Mouse (Mus musculus): Measurements from ENCODE around the gene Selenom. TPM values are rescaled to one million over a fixed set of nuclear protein-coding genes. Genes with fewer than 3 reads are reported as not detected.

Gene Selenom
- total and polyA plus RNA-seq, 3 experiments = 4.1 to 33.0 (median 7.1) TPM

DNA sequence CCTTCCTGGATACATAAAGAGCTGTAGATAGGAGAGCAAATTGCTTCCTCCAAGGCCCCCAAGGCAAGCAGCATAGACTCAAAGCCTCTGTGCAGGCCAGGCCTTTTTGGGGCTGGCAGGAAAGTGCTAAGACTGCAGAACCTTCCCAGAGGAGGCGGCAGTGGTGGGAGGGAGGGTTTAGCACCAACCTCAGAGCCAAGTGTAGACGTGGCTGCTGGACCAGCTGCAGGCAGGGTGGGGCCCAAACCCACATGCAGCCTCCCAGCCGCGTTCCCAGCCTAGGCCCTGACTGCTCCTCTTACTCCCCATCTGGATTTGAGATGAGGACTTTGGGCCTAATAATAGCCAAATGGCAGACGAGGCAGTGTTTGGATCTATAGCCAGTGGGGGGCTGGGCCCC is 28.5 kb downstream of the Selenom start:
- no peaks in the 10 kb centered on the region for H3K36me3 ChIP-seq (replicated peaks in 1 of 2; ENCODE audit: control insufficient read depth in 1 of 2, insufficient read depth in 1 of 2, low read length in 1 of 2)
- TF ChIP-seq E2F4 (IDR thresholded peaks at IDR 0.05; ENCODE audit: insufficient replicate concordance, low read depth, low read length) (no peak), GABPA (IDR thresholded peaks at IDR 0.05; ENCODE audit: insufficient replicate concordance, low read depth, low read length) (no peak), BHLHE40 (IDR thresholded peaks at IDR 0.05; ENCODE audit: low read depth, low read length) (no peak), SIN3A (IDR thresholded peaks at IDR 0.05; ENCODE audit: low read length) (no peak), MEF2A (IDR thresholded peaks at IDR 0.05; ENCODE audit: borderline replicate concordance, low read depth, low read length) (no peak), POLR2A (IDR thresholded peaks at IDR 0.05; ENCODE audit: low read depth, low read length) (no peak), MXI1 (IDR thresholded peaks at IDR 0.05; ENCODE audit: low read depth, low read length) (no peak), ETS1 (conservative IDR thresholded peaks at IDR 0.05; ENCODE audit: low read depth, low read length) (no peak), MAFK (IDR thresholded peaks at IDR 0.05; ENCODE audit: insufficient replicate concordance, low read length) (no peak), UBTF (IDR thresholded peaks at IDR 0.05; ENCODE audit: low read depth, low read length) (no peak), JUN (IDR thresholded peaks at IDR 0.05; ENCODE audit: insufficient read depth, low read depth, low read length) (no peak), IRF4 (IDR thresholded peaks at IDR 0.05; ENCODE audit: low read depth, low read length) (no peak), TBP (conservative IDR thresholded peaks at IDR 0.05; ENCODE audit: low read depth, low read length) (no peak), MAX (IDR thresholded peaks at IDR 0.05; ENCODE audit: low read length) (no peak), CHD2 (IDR thresholded peaks at IDR 0.05; ENCODE audit: low read length) (no peak), JUND (conservative IDR thresholded peaks at IDR 0.05; ENCODE audit: low read depth, low read length) (no peak), KAT2A (IDR thresholded peaks at IDR 0.05; ENCODE audit: insufficient replicate concordance, low read length) (no peak), ZNF384 (IDR thresholded peaks at IDR 0.05; ENCODE audit: low read depth, low read length) (no peak), ZKSCAN1 (IDR thresholded peaks at IDR 0.05; ENCODE audit: borderline replicate concordance, low read depth, low read length) (no peak), RAD21 (IDR thresholded peaks at IDR 0.05; ENCODE audit: low read depth, low read length) (no peak)
- H3K9me3 ChIP-seq (replicated peaks; ENCODE audit: low read length) = peaks cover 8% of the 10 kb centered on the region
- dilution Hi-C loops (cut with MboI; ENCODE audit: extremely low pct_ligation_motif_present, extremely low pct_unique_long_range_greater_than_20kb, low sequenced_read_pairs) = no loop called here
- no peak for DNase-seq (ENCODE audit: extremely low read depth)
- in situ Hi-C loops (cut with MboI; ENCODE audit: low pct_ligation_motif_present, low pct_unique_long_range_greater_than_20kb, low sequenced_read_pairs) = loop anchor here (10.0 to 25.0 kb wide), 2 partner anchors 122 to 369 kb away; partner anchors contain the start of gene Slc35e4
- no peak overlapping the region for H3K4me2 ChIP-seq (ENCODE audit: insufficient read depth, low read depth, poor library complexity, severe bottlenecking)
- H3K4me1 ChIP-seq (ENCODE audit: control insufficient read depth in 1 of 2, insufficient read depth in 2 of 2) = peaks cover 3 to 53% of the 10 kb centered on the region in 2 experiments; a peak in 3 of 4 replicates
- H3K79me2 ChIP-seq (replicated peaks; ENCODE audit: control insufficient read depth, extremely low read depth, insufficient read depth, poor library complexity, severe bottlenecking) = no peaks in the 10 kb centered on the region
- H3K4me3 ChIP-seq (replicated peaks in 1 of 3; ENCODE audit: low read depth in 2 of 3, low read length in 2 of 3, poor library complexity in 1 of 3) = no peak overlapping the region
- H3K27ac ChIP-seq (ENCODE audit: insufficient read depth, low read depth) = no peak overlapping the region
- no peak overlapping the region for H3K9ac ChIP-seq (ENCODE audit: insufficient read depth, low read depth)
- H3K27me3 ChIP-seq (replicated peaks) = no peaks in the 10 kb centered on the region

DNA sequence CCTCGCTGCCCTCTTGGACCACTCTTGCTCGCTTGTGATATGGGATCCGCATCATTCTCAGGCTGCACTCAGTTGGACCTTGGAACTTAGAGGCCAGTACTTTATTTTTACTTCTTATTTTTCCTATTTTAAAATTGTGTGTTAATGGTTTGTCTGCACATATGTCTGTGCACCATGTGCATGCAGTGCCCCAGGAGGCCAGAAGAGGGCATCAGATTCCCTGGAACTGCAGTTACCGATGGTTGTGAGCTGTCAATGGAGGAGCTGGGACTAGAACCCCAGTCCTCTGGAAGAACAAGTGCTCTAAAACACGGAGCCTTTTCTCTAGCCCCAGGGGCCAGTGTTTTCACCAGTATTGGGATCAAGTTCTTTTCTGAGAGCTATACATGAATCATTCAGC is 29.9 kb downstream of the Selenom start:
- no peak overlapping the region for H3K4me2 ChIP-seq (ENCODE audit: insufficient read depth, low read depth, poor library complexity, severe bottlenecking)
- no peaks in the 10 kb centered on the region for H3K36me3 ChIP-seq (replicated peaks in 1 of 2; ENCODE audit: control insufficient read depth in 1 of 2, insufficient read depth in 1 of 2, low read length in 1 of 2)
- no peak for DNase-seq (ENCODE audit: extremely low read depth)
- dilution Hi-C loops (cut with MboI; ENCODE audit: extremely low pct_ligation_motif_present, extremely low pct_unique_long_range_greater_than_20kb, low sequenced_read_pairs) = no loop called here
- in situ Hi-C loops (cut with MboI; ENCODE audit: low pct_ligation_motif_present, low pct_unique_long_range_greater_than_20kb, low sequenced_read_pairs) = loop anchor here (10.0 to 25.0 kb wide), 2 partner anchors 120 to 368 kb away; partner anchors contain the start of gene Slc35e4
- TF ChIP-seq PAX5 (IDR thresholded peaks at IDR 0.05; ENCODE audit: low read length) = no peak
- peak in 1 of 2 experiments; percentile 8; a peak in 1 of 4 replicates for TF ChIP-seq CTCF (conservative IDR thresholded peaks at IDR 0.05 in 1 of 2, IDR thresholded peaks at IDR 0.05 in 1 of 2; ENCODE audit: low read depth in 2 of 2, low read length in 2 of 2)
- peaks cover 3 to 57% of the 10 kb centered on the region in 2 experiments; a peak in 3 of 4 replicates for H3K4me1 ChIP-seq (ENCODE audit: control insufficient read depth in 1 of 2, insufficient read depth in 2 of 2)
- no peaks in the 10 kb centered on the region for H3K27me3 ChIP-seq (replicated peaks)
- no peak overlapping the region for H3K9ac ChIP-seq (ENCODE audit: insufficient read depth, low read depth)
- no peak overlapping the region for H3K27ac ChIP-seq (ENCODE audit: insufficient read depth, low read depth)
- H3K79me2 ChIP-seq (replicated peaks; ENCODE audit: control insufficient read depth, extremely low read depth, insufficient read depth, poor library complexity, severe bottlenecking) = no peaks in the 10 kb centered on the region
- no peak overlapping the region for H3K4me3 ChIP-seq (replicated peaks in 1 of 3; ENCODE audit: low read depth in 2 of 3, low read length in 2 of 3, poor library complexity in 1 of 3)
- peaks cover 8% of the 10 kb centered on the region for H3K9me3 ChIP-seq (replicated peaks; ENCODE audit: low read length)

All from CH12.LX (cell line).